Mouse (Mus musculus): ENCODE data around the gene March4.

DNA sequence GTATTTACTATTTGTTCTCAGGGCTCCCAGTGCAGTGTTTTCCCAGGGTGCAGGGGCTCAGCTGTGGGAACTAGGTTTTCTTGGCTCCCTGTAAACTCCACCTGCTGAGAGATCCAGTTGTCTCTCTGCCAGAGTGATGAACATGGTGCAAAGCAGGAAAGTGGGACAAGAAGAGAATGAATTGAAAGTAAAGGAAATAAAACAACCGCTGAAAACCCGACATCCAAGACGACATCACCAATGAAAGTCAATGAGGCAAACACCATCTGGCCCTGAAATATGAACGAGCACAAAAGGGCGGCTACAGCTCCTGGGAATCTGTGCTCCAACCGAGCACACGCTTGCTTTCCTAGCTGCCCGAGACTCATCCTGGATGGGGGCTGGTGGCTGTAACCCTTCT lies 122.6 kb downstream of the March4 start:
- no peak for TF ChIP-seq CTCF (IDR thresholded peaks at IDR 0.05; ENCODE audit: low read depth, low read length)
- no peak for TF ChIP-seq EP300 (IDR thresholded peaks at IDR 0.05; ENCODE audit: insufficient read depth, low read depth, low read length)
- no peak for TF ChIP-seq POLR2A (IDR thresholded peaks at IDR 0.05; ENCODE audit: insufficient read depth, low read length)

Measured in ES-Bruce4 (cell line).